Mouse (Mus musculus) heart, embryonic 15.5 days (tissue): Measurements from ENCODE around the gene Slc35f4. TPM values are rescaled to one million over a fixed set of nuclear protein-coding genes. Genes with fewer than 3 reads are reported as not detected.
"Not testable (repeated sequence)": the region's sequence is repeated elsewhere in the genome, so short reads cannot be mapped to it uniquely, and the experiment has no call there.

Source experiments
- ATAC-seq: fragments of 200-750 bp; cut with Nextera tagmentation; replicated peaks from 2 replicates; pipeline ENCODE4 v1.8.0; 2017; ENCODE audit warnings: low read depth, moderate TSS enrichment; ENCODE audit not compliant: insufficient number of reproducible peaks, insufficient read depth, low FRiP score
- H3K27ac ChIP-seq: fragments of 300-500 bp; sonication (generic); 2 replicates; pipeline ENCODE4 v1.5.1; 2015; ENCODE audit warnings: mild to moderate bottlenecking, inconsistent platforms
- H3K27me3 ChIP-seq: fragments of 300-500 bp; sonication (generic); 2 replicates; pipeline ENCODE4 v1.6.1; 2015; ENCODE audit warnings: inconsistent platforms
- H3K36me3 ChIP-seq: fragments of 300-500 bp; sonication (generic); 2 replicates; pipeline ENCODE4 v1.6.1; 2015; ENCODE audit warnings: mild to moderate bottlenecking, inconsistent platforms
- H3K4me1 ChIP-seq: fragments of 300-500 bp; sonication (generic); replicated peaks from 2 replicates; pipeline ENCODE4 v1.6.1; 2015; ENCODE audit warnings: inconsistent platforms
- H3K4me2 ChIP-seq: fragments of 300-500 bp; sonication (generic); 2 replicates; pipeline ENCODE4 v1.6.1; 2015; ENCODE audit warnings: inconsistent platforms, mild to moderate bottlenecking, moderate library complexity
- H3K4me3 ChIP-seq: fragments of 300-500 bp; sonication (generic); 2 replicates; pipeline ENCODE4 v1.5.1; 2015; ENCODE audit warnings: mild to moderate bottlenecking, inconsistent platforms
- H3K9ac ChIP-seq: fragments of 300-500 bp; sonication (generic); 2 replicates; pipeline ENCODE4 v1.6.1; 2015; ENCODE audit warnings: mild to moderate bottlenecking, inconsistent platforms
- H3K9me3 ChIP-seq: fragments of 300-500 bp; sonication (generic); replicated peaks from 2 replicates; pipeline ENCODE4 v1.6.1; 2016; ENCODE audit warnings: inconsistent platforms
- WGBS: fragments of 180-500 bp; shearing (Covaris S2); methylation state at CpG from one replicate; pipeline ENCODE4 v1.1.7; 2015; ENCODE audit warnings: mixed read lengths; 5-methylcytosine and 5-hydroxymethylcytosine counted together
- polyA plus RNA-seq: library from polyadenylated mRNA; unstranded; fragments of >200 nt; fragmentation: Nextera tagmentation; extraction: Ambion mirVana; gene quantifications from 2 replicates; pipeline ENCODE4 v1.2.1, GENCODE M21; 2015

Gene Slc35f4
- polyA plus RNA-seq, 1 experiment from 2014 or later, result not detected

- Histone ChIP-seq H3K9ac (no peak overlapping the region), H3K4me2 (no peak overlapping the region), H3K27me3 (no peaks in the 10 kb centered on the region), H3K36me3 (no peaks in the 10 kb centered on the region), H3K4me3 (no peak overlapping the region), H3K9me3 (no peaks in the 10 kb centered on the region), H3K27ac (no peak overlapping the region), H3K4me1 (peaks cover 3% of the 10 kb centered on the region; the same call in 1 of the 2 replicates)
- ATAC-seq, result no peak
- 87% methylated on average over 9 of the region's 9 CpGs for WGBS
Measured at GRCm38 (mm10) chr14:49305534-49306409, 220.1 kb downstream of the Slc35f4 start.

- Histone ChIP-seq H3K36me3 (no peaks in the 10 kb centered on the region), H3K4me1 (0 out of 2 replicates have a peak, but pooled peaks cover 3% of the 10 kb centered on the region), H3K9me3 (no peaks in the 10 kb centered on the region), H3K9ac (no peak overlapping the region), H3K27ac (no peak overlapping the region), H3K4me2 (no peak overlapping the region), H3K4me3 (no peak overlapping the region), H3K27me3 (no peaks in the 10 kb centered on the region)
- no peak for ATAC-seq
- 79% methylated on average over 2 of the region's 2 CpGs for WGBS
Measured at GRCm38 (mm10) chr14:49302271-49302857, 223.5 kb downstream of the Slc35f4 start.

- no peak overlapping the region for H3K4me3 ChIP-seq
Measured at GRCm38 (mm10) chr14:49300981-49301619, 224.7 kb downstream of the Slc35f4 start.

GRCm38 (mm10) chr14:49300326-49300725, 225.5 kb downstream of the Slc35f4 start:
- Histone ChIP-seq H3K27me3 (no peaks in the 10 kb centered on the region), H3K4me2 (no peak overlapping the region), H3K36me3 (no peaks in the 10 kb centered on the region), H3K4me1 (0 out of 2 replicates have a peak, but pooled peaks cover 3% of the 10 kb centered on the region), H3K9me3 (no peaks in the 10 kb centered on the region), H3K9ac (no peak overlapping the region), H3K27ac (no peak overlapping the region), H3K4me3 (no peak overlapping the region)
- ATAC-seq, result no peak
- 56% methylated on average over 8 of the region's 8 CpGs for WGBS

More at GRCm38 (mm10) chr14:49300981-49301619, 224.7 kb downstream of the Slc35f4 start:
- H3K9me3 ChIP-seq, result no peaks in the 10 kb centered on the region
- H3K9ac ChIP-seq, result no peak overlapping the region
- H3K4me2 ChIP-seq, result no peak overlapping the region
- H3K4me1 ChIP-seq, result 0 out of 2 replicates have a peak, but pooled peaks cover 3% of the 10 kb centered on the region
- H3K27ac ChIP-seq, result no peak overlapping the region
- WGBS, result 45% methylated on average over 8 of the region's 8 CpGs
- ATAC-seq, result no peak
- H3K36me3 ChIP-seq, result no peaks in the 10 kb centered on the region
- no peaks in the 10 kb centered on the region for H3K27me3 ChIP-seq

GRCm38 (mm10) chr14:49293802-49294449, 231.9 kb downstream of the Slc35f4 start:
- H3K4me3 ChIP-seq, result no peak overlapping the region
- no peak for ATAC-seq

GRCm38 (mm10) chr14:49290029-49290745, 235.7 kb downstream of the Slc35f4 start:
- Histone ChIP-seq H3K4me3 (no peak overlapping the region), H3K9me3 (no peaks in the 10 kb centered on the region), H3K9ac (no peak overlapping the region), H3K4me2 (no peak overlapping the region), H3K36me3 (no peaks in the 10 kb centered on the region), H3K4me1 (no peaks in the 10 kb centered on the region), H3K27ac (no peak overlapping the region), H3K27me3 (no peaks in the 10 kb centered on the region)
- WGBS, result 71% methylated on average over 3 of the region's 3 CpGs
- ATAC-seq, result no peak

More at GRCm38 (mm10) chr14:49293802-49294449, 231.9 kb downstream of the Slc35f4 start:
- H3K9me3 ChIP-seq, result no peaks in the 10 kb centered on the region
- no peak overlapping the region for H3K27ac ChIP-seq
- WGBS, result 57% methylated on average over 4 of the region's 4 CpGs
- H3K4me1 ChIP-seq, result no peaks in the 10 kb centered on the region
- H3K9ac ChIP-seq, result no peak overlapping the region
- H3K36me3 ChIP-seq, result no peaks in the 10 kb centered on the region
- no peak overlapping the region for H3K4me2 ChIP-seq
- H3K27me3 ChIP-seq, result no peaks in the 10 kb centered on the region

- Histone ChIP-seq H3K36me3 (no peaks in the 10 kb centered on the region), H3K9me3 (no peaks in the 10 kb centered on the region), H3K4me3 (no peak overlapping the region), H3K27me3 (no peaks in the 10 kb centered on the region), H3K9ac (no peak overlapping the region), H3K4me1 (no peaks in the 10 kb centered on the region), H3K4me2 (no peak overlapping the region), H3K27ac (no peak overlapping the region)
- ATAC-seq, result no peak
- 73% methylated on average over 7 of the region's 7 CpGs for WGBS
Measured at GRCm38 (mm10) chr14:49283784-49284655, 241.8 kb downstream of the Slc35f4 start.

GRCm38 (mm10) chr14:49278880-49279279, 247.0 kb downstream of the Slc35f4 start:
- Histone ChIP-seq H3K36me3 (no peaks in the 10 kb centered on the region), H3K4me2 (no peak overlapping the region), H3K27me3 (no peaks in the 10 kb centered on the region), H3K9me3 (no peaks in the 10 kb centered on the region), H3K9ac (no peak overlapping the region), H3K27ac (no peak overlapping the region), H3K4me3 (no peak overlapping the region), H3K4me1 (no peaks in the 10 kb centered on the region)
- WGBS, result 66% methylated on average over 6 of the region's 6 CpGs
- ATAC-seq, result no peak

GRCm38 (mm10) chr14:49278479-49278878, 247.4 kb downstream of the Slc35f4 start:
- not testable (repeated sequence) for H3K4me1 ChIP-seq, H3K36me3 ChIP-seq, ATAC-seq, H3K27ac ChIP-seq, H3K4me3 ChIP-seq, H3K9ac ChIP-seq, H3K4me2 ChIP-seq, H3K27me3 ChIP-seq, H3K9me3 ChIP-seq
- 90% methylated on average over 9 of the region's 9 CpGs for WGBS

GRCm38 (mm10) chr14:49277642-49278041, 248.2 kb downstream of the Slc35f4 start:
- H3K27me3 ChIP-seq, result no peaks in the 10 kb centered on the region
- no peak overlapping the region for H3K27ac ChIP-seq
- no peak overlapping the region for H3K4me2 ChIP-seq
- 63% methylated on average over 3 of the region's 3 CpGs for WGBS
- no peaks in the 10 kb centered on the region for H3K4me1 ChIP-seq
- no peak overlapping the region for H3K9ac ChIP-seq
- no peak overlapping the region for H3K4me3 ChIP-seq
- no peaks in the 10 kb centered on the region for H3K9me3 ChIP-seq
- H3K36me3 ChIP-seq, result no peaks in the 10 kb centered on the region
- no peak for ATAC-seq
